Mouse (Mus musculus) midbrain, embryonic 12.5 days (tissue): ENCODE data around the gene Fam89b. TPM values are rescaled to one million over a fixed set of nuclear protein-coding genes. Genes with fewer than 3 reads are reported as not detected.
"Not testable (repeated sequence)": the region's sequence is repeated elsewhere in the genome, so short reads cannot be mapped to it uniquely, and the experiment has no call there.

Source experiments
- ATAC-seq: fragments of 200-750 bp; cut with Nextera tagmentation; 2 replicates; pipeline ENCODE4 v1.8.0; 2017; ENCODE audit warnings: low read depth, moderate TSS enrichment, moderate library complexity; ENCODE audit not compliant: low FRiP score
- H3K27ac ChIP-seq: fragments of 300-500 bp; sonication (generic); replicated peaks from 2 replicates; pipeline ENCODE4 v1.5.1; 2016; ENCODE audit warnings: mild to moderate bottlenecking
- H3K27me3 ChIP-seq: fragments of 300-500 bp; sonication (generic); 2 replicates; pipeline ENCODE4 v1.6.1; 2016; ENCODE audit warnings: mild to moderate bottlenecking
- H3K36me3 ChIP-seq: fragments of 300-500 bp; sonication (generic); 2 replicates; pipeline ENCODE4 v1.6.1; 2016
- H3K4me1 ChIP-seq: fragments of 300-500 bp; sonication (generic); 2 replicates; pipeline ENCODE4 v1.6.1; 2016
- H3K4me2 ChIP-seq: fragments of 300-500 bp; sonication (generic); replicated peaks from 2 replicates; pipeline ENCODE4 v1.6.1; 2016; ENCODE audit warnings: mild to moderate bottlenecking, moderate library complexity
- H3K4me3 ChIP-seq: fragments of 300-500 bp; sonication (generic); 2 replicates; pipeline ENCODE4 v1.5.1; 2016; ENCODE audit warnings: mild to moderate bottlenecking
- H3K9ac ChIP-seq: fragments of 300-500 bp; sonication (generic); replicated peaks from 2 replicates; pipeline ENCODE4 v1.6.1; 2016; ENCODE audit warnings: mild to moderate bottlenecking, moderate library complexity
- H3K9me3 ChIP-seq: fragments of 300-500 bp; sonication (generic); 2 replicates; pipeline ENCODE4 v1.6.1; 2016; ENCODE audit warnings: mild to moderate bottlenecking
- WGBS: fragments of 180-500 bp; shearing (Covaris S2); methylation state at CpG from one replicate; pipeline ENCODE4 v1.1.7; 2016; 5-methylcytosine and 5-hydroxymethylcytosine counted together
- microRNA-seq: library from miRNA; unstranded; fragments of <30 nt; microRNA quantifications from one replicate; pipeline ENCODE4, GENCODE M21; 2017
- polyA plus RNA-seq: library from polyadenylated mRNA; unstranded; fragments of >200 nt; fragmentation: Nextera tagmentation; extraction: Ambion mirVana; gene quantifications from 2 replicates; pipeline ENCODE4 v1.2.1, GENCODE M21; 2016

The Fam89b gene
- polyA plus RNA-seq, 1 experiment from 2014 or later, result 186 TPM

- Histone ChIP-seq H3K4me3 (peak overlapping the region; percentile 94), H3K27me3 (no peaks in the 10 kb centered on the region), H3K36me3 (peaks cover 54% of the 10 kb centered on the region), H3K27ac (peak overlapping the region; percentile 87), H3K4me2 (peak overlapping the region; percentile 100), H3K9ac (peak overlapping the region; percentile 90), H3K9me3 (no peaks in the 10 kb centered on the region), H3K4me1 (peaks cover 46% of the 10 kb centered on the region)
- WGBS, result 19% methylated on average over 9 of the region's 9 CpGs
- ATAC-seq, result no peak
These were observed 41.7 kb downstream of the Fam89b start for GRCm38 (mm10) chr19:5687738-5688137.

GRCm38 (mm10) chr19:5686954-5687353 is 42.5 kb downstream of the Fam89b start:
- not testable (repeated sequence) for H3K27ac ChIP-seq, H3K9me3 ChIP-seq, ATAC-seq, H3K27me3 ChIP-seq
- Histone ChIP-seq H3K4me3 (peak overlapping the region; percentile 94; the same call in 1 of the 2 replicates), H3K9ac (peak overlapping the region; percentile 90), H3K36me3 (peaks cover 62% of the 10 kb centered on the region), H3K4me1 (peaks cover 38% of the 10 kb centered on the region), H3K4me2 (peak overlapping the region; percentile 100; the same call in 1 of the 2 replicates)
- 91% methylated on average over 12 of the region's 12 CpGs for WGBS

- Histone ChIP-seq H3K4me3 (no peak overlapping the region), H3K4me1 (peaks cover 33% of the 10 kb centered on the region), H3K4me2 (no peak overlapping the region), H3K27me3 (no peaks in the 10 kb centered on the region), H3K27ac (no peak overlapping the region), H3K9ac (no peak overlapping the region), H3K9me3 (no peaks in the 10 kb centered on the region), H3K36me3 (peaks cover 65% of the 10 kb centered on the region)
- no peak for ATAC-seq
- 92% methylated on average over 13 of the region's 13 CpGs for WGBS
These were observed 43.0 kb downstream of the Fam89b start for GRCm38 (mm10) chr19:5686437-5686836.

- no peaks in the 10 kb centered on the region for H3K9me3 ChIP-seq
- H3K4me3 ChIP-seq, result no peak overlapping the region
- WGBS, result 98% methylated on average over 11 of the region's 11 CpGs
- peaks cover 28% of the 10 kb centered on the region for H3K4me1 ChIP-seq
- no peak for ATAC-seq
- no peaks in the 10 kb centered on the region for H3K27me3 ChIP-seq
- H3K4me2 ChIP-seq, result no peak overlapping the region
- no peak overlapping the region for H3K27ac ChIP-seq
- no peak overlapping the region for H3K9ac ChIP-seq
- H3K36me3 ChIP-seq, result peaks cover 67% of the 10 kb centered on the region
These were observed 43.6 kb downstream of the Fam89b start for GRCm38 (mm10) chr19:5685861-5686260.

DNA sequence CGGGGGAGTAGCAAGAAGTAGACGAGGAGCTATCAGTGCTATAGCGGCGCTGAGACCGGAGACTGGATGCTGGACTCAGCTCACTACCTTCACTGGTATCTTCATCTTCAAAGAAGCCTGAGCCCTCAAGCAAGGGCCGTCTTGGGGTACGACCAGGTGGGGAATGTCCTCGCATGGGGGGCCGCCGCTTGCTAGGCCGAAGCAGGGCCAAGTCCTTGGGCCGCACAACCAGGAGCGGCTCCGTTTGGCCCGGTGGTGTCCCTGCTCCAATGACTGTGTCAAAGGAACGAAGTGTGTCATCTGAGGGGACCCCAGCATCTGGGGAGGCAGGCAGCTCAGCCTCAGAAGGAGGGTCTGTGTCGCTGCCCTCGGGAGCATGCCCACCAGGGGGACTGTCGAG is 44.0 kb downstream of the Fam89b start:
- peaks cover 67% of the 10 kb centered on the region for H3K36me3 ChIP-seq
- no peaks in the 10 kb centered on the region for H3K9me3 ChIP-seq
- 90% methylated on average over 19 of the region's 19 CpGs for WGBS
- H3K4me2 ChIP-seq, result no peak overlapping the region
- no peaks in the 10 kb centered on the region for H3K27me3 ChIP-seq
- H3K4me3 ChIP-seq, result no peak overlapping the region
- no peak for ATAC-seq
- peaks cover 23% of the 10 kb centered on the region for H3K4me1 ChIP-seq
- no peak overlapping the region for H3K27ac ChIP-seq
- no peak overlapping the region for H3K9ac ChIP-seq

- Histone ChIP-seq H3K4me1 (peaks cover 19% of the 10 kb centered on the region), H3K27ac (no peak overlapping the region), H3K4me3 (no peak overlapping the region), H3K27me3 (no peaks in the 10 kb centered on the region), H3K9me3 (no peaks in the 10 kb centered on the region), H3K36me3 (peaks cover 71% of the 10 kb centered on the region), H3K4me2 (no peak overlapping the region), H3K9ac (no peak overlapping the region)
- whole genome bisulfite sequencing, result 95% methylated on average over 13 of the region's 13 CpGs
- no peak for ATAC-seq
These were observed 44.5 kb downstream of the Fam89b start for GRCm38 (mm10) chr19:5684985-5685384.

DNA sequence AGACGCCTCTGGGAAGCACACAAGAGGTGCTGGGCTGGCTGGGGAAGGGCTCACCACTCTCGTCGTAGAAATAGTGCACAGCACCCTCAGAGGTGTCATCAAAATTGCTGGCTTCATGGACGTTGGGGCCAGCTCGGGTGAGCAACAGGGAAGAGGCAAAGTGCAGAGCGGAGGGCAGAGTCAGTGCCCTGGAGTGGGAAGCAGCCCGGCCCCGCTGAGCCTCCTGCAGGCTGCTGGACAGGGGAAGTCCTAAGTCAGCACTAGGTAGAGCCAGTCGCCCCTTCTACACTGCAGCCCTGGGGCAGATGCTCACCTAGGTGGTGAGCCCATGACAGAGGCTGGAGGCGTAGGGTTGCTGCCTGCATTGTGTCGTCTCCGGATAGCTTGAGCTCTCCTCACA is 45.2 kb downstream of the Fam89b start:
- Histone ChIP-seq H3K9ac (no peak overlapping the region), H3K4me2 (no peak overlapping the region), H3K9me3 (no peaks in the 10 kb centered on the region), H3K27me3 (no peaks in the 10 kb centered on the region), H3K4me1 (peaks cover 11% of the 10 kb centered on the region), H3K4me3 (no peak overlapping the region), H3K27ac (no peak overlapping the region), H3K36me3 (peaks cover 78% of the 10 kb centered on the region)
- WGBS, result 93% methylated on average over 12 of the region's 12 CpGs
- no peak for ATAC-seq

DNA sequence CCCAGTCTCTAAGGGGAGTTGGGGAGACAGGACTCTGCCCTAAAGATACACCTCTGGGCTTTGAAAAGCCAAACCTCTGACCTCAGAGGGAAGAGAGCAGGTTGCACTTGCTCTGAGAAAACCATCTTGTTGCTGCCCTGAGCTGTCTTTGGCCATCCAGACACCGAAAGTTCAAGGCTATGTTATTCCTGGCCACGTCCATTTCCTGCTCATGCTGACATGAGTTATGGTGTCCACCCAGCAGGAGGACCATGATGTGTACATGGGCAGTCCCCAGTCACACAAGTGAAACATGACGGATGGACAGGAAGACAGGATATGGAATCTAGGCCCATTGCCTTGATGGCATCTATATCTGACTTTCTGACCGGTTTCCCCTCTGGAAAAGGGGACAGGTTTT is 49.0 kb downstream of the Fam89b start:
- Histone ChIP-seq H3K27ac (no peak overlapping the region), H3K9ac (no peak overlapping the region), H3K4me3 (no peak overlapping the region), H3K9me3 (no peaks in the 10 kb centered on the region), H3K27me3 (no peaks in the 10 kb centered on the region), H3K36me3 (peaks cover 94% of the 10 kb centered on the region), H3K4me2 (no peak overlapping the region), H3K4me1 (no peaks in the 10 kb centered on the region)
- 94% methylated on average over 4 of the region's 4 CpGs for WGBS
- ATAC-seq, result no peak

Small RNA genes within 50 kb of the gene (microRNA-seq; reads per million reads assigned to microRNA genes)
- gene Mir6987, result not detected

Other genes starting within 250 kb of the Fam89b start
- 47.7 and 50.1 TPM in 2 replicates for gene Mus81, start 241.3 kb downstream of the Fam89b start, polyA plus RNA-seq
- gene Cfl1, start 239.2 kb downstream of the Fam89b start, polyA plus RNA-seq, result 3,169 and 3,187 TPM in 2 replicates
- 0.22 TPM in 1 of 2 replicates, not detected in the other for gene 1700020D05Rik, start 225.9 kb downstream of the Fam89b start, polyA plus RNA-seq
- gene Snx32, start 219.1 kb downstream of the Fam89b start, polyA plus RNA-seq, result 35.9 and 36.0 TPM in 2 replicates
- 0.08 and 0.14 TPM in 2 replicates for gene Ovol1, start 169.0 kb downstream of the Fam89b start, polyA plus RNA-seq
- gene Ap5b1, start 161.6 kb downstream of the Fam89b start, polyA plus RNA-seq, result 2.2 and 2.6 TPM in 2 replicates
- 137 and 165 TPM in 2 replicates for gene Rnaseh2c, start 127.8 kb downstream of the Fam89b start, polyA plus RNA-seq
- gene Kat5, start 119.4 kb downstream of the Fam89b start, polyA plus RNA-seq, result 80.4 and 81.6 TPM in 2 replicates
- gene Rela, start 92.2 kb downstream of the Fam89b start, polyA plus RNA-seq, result 34.2 and 37.6 TPM in 2 replicates
- 18.8 and 20.6 TPM in 2 replicates for gene Sipa1, start 65.9 kb downstream of the Fam89b start, polyA plus RNA-seq
- gene Map3k11, start 40.9 kb downstream of the Fam89b start, polyA plus RNA-seq, result 25.4 and 26.2 TPM in 2 replicates
- gene Pcnx3, start 40.7 kb downstream of the Fam89b start, polyA plus RNA-seq, result 34.1 and 37.4 TPM in 2 replicates
- gene Kcnk7, start 25.3 kb downstream of the Fam89b start, polyA plus RNA-seq, result 0.36 TPM in 1 of 2 replicates, not detected in the other
- gene Ehbp1l1, start 3.3 kb downstream of the Fam89b start, polyA plus RNA-seq, result 8.2 and 9.1 TPM in 2 replicates
- gene Ltbp3, start 11.3 kb upstream of the Fam89b start, polyA plus RNA-seq, result 7.9 and 9.1 TPM in 2 replicates
- 63.6 and 68.4 TPM in 2 replicates for gene Scyl1, start 41.8 kb upstream of the Fam89b start, polyA plus RNA-seq
- gene Frmd8, start 145.6 kb upstream of the Fam89b start, polyA plus RNA-seq, result 22.3 and 24.8 TPM in 2 replicates
- 1.9 and 3.4 TPM in 2 replicates for gene Slc25a45, start 148.2 kb upstream of the Fam89b start, polyA plus RNA-seq
- gene Tigd3, start 164.5 kb upstream of the Fam89b start, polyA plus RNA-seq, result 11.1 and 11.4 TPM in 2 replicates
- 171 and 185 TPM in 2 replicates for gene Dpf2, start 183.4 kb upstream of the Fam89b start, polyA plus RNA-seq
- gene Cdc42ep2, start 195.2 kb upstream of the Fam89b start, polyA plus RNA-seq, result 3.6 and 3.8 TPM in 2 replicates
- 57.4 and 59.6 TPM in 2 replicates for gene Pola2, start 234.5 kb upstream of the Fam89b start, polyA plus RNA-seq